Mouse (Mus musculus): ENCODE data around the gene Ablim1.

DNA sequence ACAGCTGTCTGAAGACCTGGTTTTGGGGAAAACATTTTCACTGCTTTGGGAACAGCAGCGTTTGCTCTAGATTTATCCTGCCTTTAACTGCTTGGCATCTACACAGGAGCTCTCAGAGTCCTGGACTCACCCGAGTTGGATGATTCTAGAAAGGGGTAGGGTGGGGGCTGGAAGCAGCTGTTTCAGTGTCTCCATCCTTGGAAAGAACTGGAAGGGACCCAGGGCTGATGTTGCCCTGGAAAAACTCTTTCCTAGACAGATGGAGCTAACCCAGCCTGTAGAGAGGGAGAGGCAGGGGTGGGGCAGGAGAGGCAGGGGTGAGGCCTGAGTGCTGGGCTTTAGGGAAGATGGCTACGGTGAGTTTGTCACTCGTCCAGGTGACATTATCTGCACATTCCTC lies 330.5 kb downstream of the Ablim1 start:
- TF ChIP-seq GATA1 (IDR thresholded peaks at IDR 0.05; ENCODE audit: low read length) (no peak), TAL1 (IDR thresholded peaks at IDR 0.05; ENCODE audit: low read length) (no peak)
